Mouse (Mus musculus): Measurements from ENCODE around the gene Bbs7. TPM values are rescaled to one million over a fixed set of nuclear protein-coding genes. Genes with fewer than 3 reads are reported as not detected.

Bbs7 gene
- total RNA-seq, 2 experiments from 2014 or later, result 12.9 to 13.9 TPM

- intact Hi-C loops (cut with DNase I), result no loop called here
- DNase-seq (ENCODE audit: low spot score in 2 of 2), result no peak
Observed at GRCm38 (mm10) chr3:36557601-36558000, 55.7 kb downstream of the Bbs7 start.

- intact Hi-C loops (cut with DNase I), result loop anchor here (2.0 kb wide), 1 partner anchor 18 kb away; no protein-coding TSS in a partner anchor
- peak; percentile 94 to 97 for DNase-seq (ENCODE audit: low spot score in 2 of 2)
Observed at GRCm38 (mm10) chr3:36552406-36553047, 60.8 kb downstream of the Bbs7 start, which contains the start of gene Exosc9. Exosc9 (plus strand) TSS chr3:36552606.

DNA sequence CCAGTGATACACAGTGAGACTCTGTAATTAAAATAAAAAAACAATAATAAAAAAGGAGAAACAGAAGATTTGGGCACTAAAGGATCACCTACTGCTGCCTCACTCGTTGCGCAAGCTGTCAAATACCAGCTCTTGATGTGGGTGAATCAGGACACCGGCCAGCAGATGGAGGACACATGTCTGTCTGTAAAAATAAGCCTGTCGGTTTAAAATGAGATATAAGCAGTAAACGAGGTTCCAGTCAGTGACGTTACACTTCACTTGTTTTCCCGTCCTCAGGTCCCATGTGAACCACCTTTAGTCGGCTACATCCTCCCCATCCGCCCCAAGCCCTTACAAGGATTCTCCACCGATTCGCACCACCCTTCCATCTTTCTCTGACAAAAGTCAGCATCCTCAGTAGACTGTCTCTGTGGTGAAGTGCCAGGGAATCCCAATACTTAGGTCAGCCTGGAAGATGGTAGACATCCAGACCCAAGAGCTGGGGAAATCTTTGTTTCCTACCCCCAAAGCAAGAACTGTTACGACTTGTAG lies 61.4 kb downstream of the Bbs7 start:
- DNase-seq (ENCODE audit: low spot score in 2 of 2), result peak in 1 of 2 experiments; percentile 28
- intact Hi-C loops (cut with DNase I), result loop anchor here (2.0 kb wide), 1 partner anchor 19 kb away; no protein-coding TSS in a partner anchor

GRCm38 (mm10) chr3:36551343-36551742 lies 61.9 kb downstream of the Bbs7 start:
- DNase-seq (ENCODE audit: low spot score in 2 of 2), result peak; percentile 26 to 55
- intact Hi-C loops (cut with DNase I), result no loop called here

DNA sequence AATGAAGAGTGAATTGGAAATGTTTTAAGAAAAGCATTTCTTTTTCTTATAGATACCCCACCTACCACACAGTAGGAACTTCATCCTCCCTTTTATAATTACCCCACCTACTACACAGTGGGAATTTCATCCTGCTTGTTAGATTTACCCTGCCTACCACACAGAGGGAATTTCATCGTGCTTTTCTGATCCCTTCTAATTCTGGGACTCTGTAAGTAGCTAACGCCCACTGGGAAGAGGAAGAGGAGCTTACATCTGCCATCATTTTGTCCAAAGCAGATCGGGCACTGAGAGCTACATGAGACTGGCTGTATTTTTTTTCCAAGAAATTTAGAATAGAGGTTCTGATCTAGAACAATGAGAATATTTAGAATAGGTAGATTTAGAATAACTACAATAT lies 68.3 kb downstream of the Bbs7 start:
- intact Hi-C loops (cut with DNase I), result no loop called here
- no peak for DNase-seq (ENCODE audit: low spot score in 2 of 2)

- intact Hi-C loops (cut with DNase I), result no loop called here
- no peak for DNase-seq (ENCODE audit: low spot score in 2 of 2)
Observed at GRCm38 (mm10) chr3:36541399-36541798, 71.9 kb downstream of the Bbs7 start.

DNA sequence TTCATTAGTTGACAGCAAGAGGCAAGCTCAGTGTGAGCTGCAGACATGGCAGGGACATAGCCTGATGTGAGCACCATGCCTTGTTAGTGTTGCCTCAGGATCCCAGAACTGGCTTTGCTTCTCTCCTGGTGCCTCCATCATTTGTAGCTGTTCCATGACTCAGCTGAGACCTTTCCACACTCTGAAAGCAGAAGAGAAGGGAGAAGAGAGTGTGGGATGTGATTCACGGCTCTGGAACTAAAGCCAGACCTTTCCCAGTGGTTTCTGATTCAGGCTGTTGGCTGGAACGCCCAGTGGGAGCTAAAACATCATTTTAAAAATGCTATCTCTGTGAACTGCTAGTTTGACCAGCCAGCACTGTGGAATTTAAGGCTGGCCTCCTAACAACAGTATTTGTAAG lies 72.5 kb downstream of the Bbs7 start:
- intact Hi-C loops (cut with DNase I), result no loop called here
- no peak for DNase-seq (ENCODE audit: low spot score in 2 of 2)

DNA sequence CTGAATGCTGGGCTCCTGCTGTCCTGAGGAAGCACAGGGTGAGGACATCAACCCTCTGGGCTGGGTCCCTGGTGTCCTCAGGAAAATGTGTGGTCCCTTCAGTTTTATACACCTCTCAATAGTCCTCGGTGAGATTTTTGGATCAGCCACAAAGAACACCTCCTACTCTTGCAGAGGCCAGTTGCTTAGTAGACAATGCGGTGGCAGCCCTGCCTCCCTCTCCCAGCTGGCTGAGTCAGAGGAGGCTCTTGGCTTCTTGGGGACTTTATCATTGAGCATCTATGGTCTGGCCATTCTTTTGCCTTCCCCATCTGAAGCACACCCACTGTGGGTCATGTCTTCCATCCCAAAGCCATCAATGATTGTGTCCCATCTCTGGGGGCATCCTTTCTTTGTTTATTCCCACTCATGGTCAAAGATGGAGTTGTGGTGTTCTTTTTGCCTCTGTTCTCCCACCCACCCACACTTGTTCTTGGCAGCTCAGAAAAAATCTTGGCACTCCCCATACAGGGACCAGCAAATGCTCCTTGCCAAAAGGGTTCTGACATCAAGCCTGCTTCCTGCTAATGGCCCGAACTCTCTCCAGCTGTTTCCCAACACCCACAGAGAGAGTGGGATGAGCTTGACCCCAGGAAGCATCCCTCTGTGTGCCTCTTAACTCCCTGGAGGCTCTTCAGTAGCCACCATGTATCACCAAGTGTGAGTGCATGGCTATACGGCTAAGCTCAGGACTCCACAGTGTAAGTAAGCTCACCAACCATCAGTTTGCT lies 75.4 kb downstream of the Bbs7 start:
- intact Hi-C loops (cut with DNase I), result no loop called here
- no peak for DNase-seq (ENCODE audit: low spot score in 2 of 2)

DNA sequence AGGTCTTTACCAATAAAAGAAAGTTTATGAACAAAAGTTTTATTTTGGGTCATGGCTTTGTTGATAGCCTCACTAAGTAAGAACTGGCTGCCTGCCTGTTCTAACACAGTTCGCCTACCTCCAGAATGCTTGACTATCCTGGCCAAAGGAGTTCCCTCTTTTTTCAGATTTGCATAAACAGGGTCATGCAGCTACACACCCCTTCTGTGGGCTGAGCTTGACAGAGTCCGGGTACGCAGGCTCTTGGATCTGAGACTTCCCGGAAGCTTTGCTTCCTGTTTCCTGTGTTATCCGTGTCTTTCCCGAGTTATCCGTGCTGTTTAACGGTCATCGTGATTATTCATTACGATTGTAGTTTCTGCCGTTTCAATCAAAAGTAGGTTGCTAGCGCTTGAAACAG lies 77.2 kb downstream of the Bbs7 start:
- intact Hi-C loops (cut with DNase I), result no loop called here
- no peak for DNase-seq (ENCODE audit: low spot score in 2 of 2)

DNA sequence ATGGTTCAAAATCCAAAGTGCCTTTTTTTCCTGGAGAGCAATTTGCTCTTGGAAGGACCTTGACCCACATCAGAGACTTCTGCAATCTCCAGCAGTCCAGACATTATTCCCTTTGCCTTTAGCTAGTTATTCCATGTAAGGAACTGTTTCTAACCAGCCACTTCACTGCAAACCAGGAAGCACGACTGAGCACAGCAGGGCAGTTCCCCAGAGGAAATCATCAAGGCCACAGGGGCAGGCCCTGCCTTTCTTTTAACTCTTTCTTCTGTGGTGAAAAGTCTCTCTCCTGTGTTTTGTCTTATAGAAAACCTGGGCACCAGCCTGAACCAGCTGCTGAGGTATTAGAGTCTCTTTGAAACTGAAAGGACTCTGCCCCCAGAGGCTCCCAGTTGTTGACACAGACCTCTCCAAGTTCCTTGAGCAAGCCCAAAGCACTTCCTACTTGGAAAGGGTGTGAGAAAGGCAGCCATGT lies 80.0 kb downstream of the Bbs7 start:
- DNase-seq (ENCODE audit: low spot score in 2 of 2), result no peak
- intact Hi-C loops (cut with DNase I), result no loop called here

- intact Hi-C loops (cut with DNase I), result no loop called here
Observed at GRCm38 (mm10) chr3:36532738-36533137, 80.5 kb downstream of the Bbs7 start.

GRCm38 (mm10) chr3:36531979-36532542 lies 81.2 kb downstream of the Bbs7 start:
- no peak for DNase-seq (ENCODE audit: low spot score in 2 of 2)
- intact Hi-C loops (cut with DNase I), result no loop called here

More at GRCm38 (mm10) chr3:36532738-36533137, 80.5 kb downstream of the Bbs7 start:
- no peak for DNase-seq (ENCODE audit: low spot score in 2 of 2)

DNA sequence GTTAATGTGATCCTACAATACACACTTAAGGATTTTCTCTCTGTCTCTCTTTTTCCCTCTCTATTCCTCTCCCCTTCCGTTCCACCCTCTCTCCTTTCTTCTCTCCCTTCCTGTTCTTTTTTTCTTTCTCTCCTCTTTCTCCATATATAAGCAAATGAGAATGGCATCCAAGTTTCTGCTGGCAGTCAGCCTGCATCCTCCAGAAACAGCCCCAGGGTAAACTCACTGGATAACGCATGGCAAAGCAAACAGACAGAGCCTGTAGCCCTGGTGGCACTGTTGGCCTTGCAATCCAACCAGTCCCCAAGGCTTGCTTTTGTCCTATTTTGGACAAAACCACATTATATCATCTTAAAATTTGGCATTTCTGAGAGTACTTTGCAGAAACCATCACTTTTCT lies 82.0 kb downstream of the Bbs7 start:
- intact Hi-C loops (cut with DNase I), result no loop called here
- peak in 1 of 2 experiments; percentile 49 for DNase-seq (ENCODE audit: low spot score in 2 of 2)

DNA sequence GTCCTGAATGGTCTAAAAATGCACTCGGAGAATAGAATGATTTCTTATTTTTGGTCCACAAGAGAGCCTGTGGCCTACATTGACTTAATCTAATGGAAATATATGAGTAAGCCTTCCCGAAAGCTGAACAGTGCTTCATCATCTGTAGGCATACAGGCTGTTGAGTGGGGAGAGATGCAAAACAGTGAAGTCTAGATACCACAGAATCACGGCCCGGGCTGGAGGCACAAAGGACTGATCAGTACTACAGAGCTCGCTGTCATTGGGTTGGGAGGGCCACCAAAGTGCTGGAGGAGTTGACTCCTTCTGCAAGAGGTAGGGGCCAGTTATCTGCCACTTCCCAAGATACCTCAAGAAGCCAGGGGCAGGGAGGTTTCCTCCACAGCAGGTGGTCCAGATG lies 82.5 kb downstream of the Bbs7 start:
- intact Hi-C loops (cut with DNase I), result no loop called here
- no peak for DNase-seq (ENCODE audit: low spot score in 2 of 2)

DNA sequence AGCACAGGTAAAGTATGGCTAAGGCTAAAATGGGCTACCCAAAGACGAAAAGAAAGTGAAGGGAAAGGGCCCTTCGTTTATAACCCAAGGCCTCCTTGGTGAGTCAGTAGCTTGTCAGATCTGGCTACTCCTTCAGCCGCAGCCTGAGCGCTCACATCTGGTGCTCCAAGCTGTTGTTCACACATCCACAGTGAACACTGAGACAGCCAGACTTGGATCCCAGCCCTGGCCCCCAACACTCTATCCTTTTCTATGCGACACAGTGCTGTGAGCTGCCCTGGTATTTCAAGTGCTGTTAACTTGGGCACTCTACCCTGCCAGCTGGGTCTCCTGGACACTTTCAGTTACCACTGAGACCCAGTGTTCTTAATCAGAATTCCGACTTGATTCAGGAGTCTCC lies 82.9 kb downstream of the Bbs7 start:
- intact Hi-C loops (cut with DNase I), result no loop called here

DNA sequence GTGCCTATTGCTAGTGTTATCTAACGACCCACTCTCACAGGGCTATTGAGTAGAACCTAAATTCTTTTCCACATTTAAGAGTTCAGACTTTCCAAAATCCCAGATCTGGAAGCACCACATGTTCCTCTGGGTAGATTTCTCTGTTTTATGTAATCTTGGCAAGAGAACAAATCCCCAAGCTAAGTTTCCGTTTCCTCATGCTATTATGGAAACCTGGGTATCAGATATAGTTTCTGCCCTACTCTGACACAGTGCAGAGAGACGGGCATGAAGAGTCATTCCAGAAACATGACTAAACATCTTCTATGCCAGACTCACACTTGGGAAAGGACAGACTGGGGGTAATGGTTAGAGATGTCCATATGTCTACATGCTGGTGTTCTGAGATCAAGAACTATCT lies 88.8 kb downstream of the Bbs7 start:
- peak in 1 of 2 experiments; percentile 34 for DNase-seq (ENCODE audit: low spot score in 2 of 2)
- intact Hi-C loops (cut with DNase I), result no loop called here

More for the DNA sequence above, 82.9 kb downstream of the Bbs7 start:
- DNase-seq (ENCODE audit: low spot score in 2 of 2), result peak; percentile 75 to 86

Measured in left cerebral cortex, postnatal 14 days (tissue).